Mouse (Mus musculus) thymus, postnatal 0 days (tissue): Measurements from ENCODE around the gene Spock1. TPM values are rescaled to one million over a fixed set of nuclear protein-coding genes. Genes with fewer than 3 reads are reported as not detected.

Experiments used
- DNase-seq: peaks from one replicate; pipeline ENCODE4 v3.0.0-alpha.2; 2015; ENCODE audit warnings: low spot score
- polyA plus RNA-seq: library from polyadenylated mRNA; unstranded; fragments of >200 nt; fragmentation: Nextera tagmentation; extraction: Ambion mirVana; gene quantifications from 2 replicates; pipeline ENCODE4 v1.2.1, GENCODE M21; 2015

Spock1 gene
- polyA plus RNA-seq, 1 experiment from 2014 or later, result 1.3 TPM

- DNase-seq, result no peak
Measured at GRCm38 (mm10) chr13:57733521-57733920, 174.6 kb downstream of the Spock1 start.

GRCm38 (mm10) chr13:57732251-57732650, 175.9 kb downstream of the Spock1 start:
- no peak for DNase-seq

- no peak for DNase-seq
Measured at GRCm38 (mm10) chr13:57727716-57728115, 180.4 kb downstream of the Spock1 start.

- no peak for DNase-seq
Measured at GRCm38 (mm10) chr13:57726654-57727053, 181.5 kb downstream of the Spock1 start.

- DNase-seq, result no peak
Measured at GRCm38 (mm10) chr13:57722329-57722936, 185.7 kb downstream of the Spock1 start.

- no peak for DNase-seq
Measured at GRCm38 (mm10) chr13:57721524-57722279, 186.4 kb downstream of the Spock1 start.

DNA sequence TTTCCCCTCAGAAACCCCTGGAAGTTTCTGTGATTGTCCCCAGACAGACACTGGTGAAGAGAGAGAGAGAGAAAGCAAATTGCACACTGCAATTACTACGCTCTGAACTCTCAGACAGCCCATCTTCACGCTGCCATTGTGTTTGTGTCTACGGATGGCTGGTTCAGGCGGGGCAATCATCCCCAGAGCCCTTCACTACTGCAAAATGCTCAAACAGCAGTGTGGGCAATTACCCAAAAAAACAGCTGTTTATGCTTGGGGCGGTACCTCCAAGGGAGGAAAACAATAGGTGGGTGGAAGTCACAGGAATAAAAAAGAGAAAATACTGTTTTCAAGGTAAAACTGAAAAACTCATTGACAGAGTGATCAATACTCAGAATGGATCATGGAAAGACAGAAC, 190.0 kb downstream of the Spock1 start:
- DNase-seq, result no peak

- DNase-seq, result no peak
Measured at GRCm38 (mm10) chr13:57712910-57713309, 195.2 kb downstream of the Spock1 start.

DNA sequence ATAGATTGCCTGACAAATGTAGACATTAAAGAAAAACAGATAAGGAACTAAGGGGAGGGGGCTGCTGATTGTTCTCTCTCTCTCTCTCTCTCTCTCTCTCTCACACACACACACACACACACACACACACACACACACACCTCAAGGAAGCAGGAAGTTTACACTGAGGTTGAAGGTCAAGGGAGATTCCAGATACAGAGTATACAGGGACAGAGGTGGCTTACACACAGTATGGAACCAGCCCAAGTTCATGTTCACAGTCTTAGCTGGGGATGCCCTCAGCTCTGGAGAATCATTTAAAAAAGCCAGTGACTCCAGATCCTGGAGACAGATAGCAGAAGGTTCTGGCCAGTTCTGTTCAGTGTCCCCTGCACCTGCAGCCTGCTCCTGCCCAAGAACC, 199.7 kb downstream of the Spock1 start:
- no peak for DNase-seq

GRCm38 (mm10) chr13:57702966-57703365, 205.2 kb downstream of the Spock1 start:
- no peak for DNase-seq

GRCm38 (mm10) chr13:57696685-57697084, 211.4 kb downstream of the Spock1 start:
- no peak for DNase-seq

DNA sequence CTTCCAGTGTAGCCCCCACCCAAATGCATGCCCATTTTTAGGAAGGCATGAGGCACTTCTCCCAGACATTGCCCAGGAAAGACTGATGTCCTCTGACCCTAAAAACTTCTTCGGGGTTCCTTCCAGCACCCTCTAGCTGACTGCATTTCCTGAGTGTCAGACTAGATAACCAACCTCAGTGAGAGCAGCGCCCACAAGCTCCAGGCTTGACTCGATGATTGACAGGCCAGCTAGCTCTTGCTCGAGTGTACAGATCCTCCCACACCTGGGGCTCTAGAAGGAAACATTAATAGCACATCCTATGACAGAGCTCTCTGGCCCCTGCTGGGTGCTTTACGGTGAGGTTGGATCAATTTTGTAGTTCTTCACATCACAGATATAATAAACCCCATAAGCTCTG, 219.2 kb downstream of the Spock1 start:
- no peak for DNase-seq

DNA sequence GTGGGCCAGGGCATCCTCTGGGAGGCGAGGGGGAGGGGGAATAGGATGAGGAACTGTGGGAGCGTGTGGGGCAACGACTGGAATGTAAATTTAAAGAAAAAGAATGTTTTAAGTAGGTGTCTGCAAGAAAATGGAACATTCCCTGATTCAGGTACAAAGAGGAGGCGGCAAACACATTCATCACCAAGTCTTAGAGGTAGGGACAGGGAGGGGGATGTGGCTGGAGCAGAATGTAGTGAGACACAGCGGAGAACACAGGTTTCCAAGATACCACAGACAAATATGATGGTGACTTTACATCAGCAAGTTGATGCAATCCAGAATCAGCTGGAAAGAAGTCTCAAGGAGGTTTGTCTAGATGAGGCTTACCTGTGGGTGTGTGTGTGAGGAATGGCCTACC, 221.7 kb downstream of the Spock1 start:
- no peak for DNase-seq

DNA sequence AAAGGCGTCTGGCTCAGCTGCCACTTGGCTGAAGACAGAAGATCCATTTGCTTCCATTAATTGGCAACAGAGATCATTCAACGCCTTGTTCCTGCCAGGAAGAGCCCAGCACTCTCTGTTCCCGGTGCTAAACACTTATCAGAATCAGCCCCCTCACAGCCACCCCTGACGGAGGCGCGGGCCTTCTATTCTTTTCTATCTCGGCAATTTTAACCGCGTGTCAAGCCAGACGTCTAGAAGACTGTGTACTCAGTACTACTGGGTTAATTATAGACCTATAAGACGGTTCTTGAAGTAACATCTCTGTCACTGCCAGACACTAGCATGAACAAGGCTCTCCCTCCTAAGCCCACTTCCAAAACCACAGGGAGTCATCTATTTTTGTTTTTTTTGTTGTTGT, 222.9 kb downstream of the Spock1 start:
- DNase-seq, result no peak

GRCm38 (mm10) chr13:57679591-57679990, 228.5 kb downstream of the Spock1 start:
- no peak for DNase-seq

- no peak for DNase-seq
Measured at GRCm38 (mm10) chr13:57676820-57677219, 231.3 kb downstream of the Spock1 start.

- no peak for DNase-seq
Measured at GRCm38 (mm10) chr13:57673399-57673798, 234.7 kb downstream of the Spock1 start.

- DNase-seq, result no peak
Measured at GRCm38 (mm10) chr13:57672762-57673161, 235.4 kb downstream of the Spock1 start.

GRCm38 (mm10) chr13:57671919-57672318, 236.2 kb downstream of the Spock1 start:
- no peak for DNase-seq

- DNase-seq, result no peak
Measured at GRCm38 (mm10) chr13:57671322-57671721, 236.8 kb downstream of the Spock1 start.

GRCm38 (mm10) chr13:57667621-57668020, 240.5 kb downstream of the Spock1 start:
- DNase-seq, result no peak

DNA sequence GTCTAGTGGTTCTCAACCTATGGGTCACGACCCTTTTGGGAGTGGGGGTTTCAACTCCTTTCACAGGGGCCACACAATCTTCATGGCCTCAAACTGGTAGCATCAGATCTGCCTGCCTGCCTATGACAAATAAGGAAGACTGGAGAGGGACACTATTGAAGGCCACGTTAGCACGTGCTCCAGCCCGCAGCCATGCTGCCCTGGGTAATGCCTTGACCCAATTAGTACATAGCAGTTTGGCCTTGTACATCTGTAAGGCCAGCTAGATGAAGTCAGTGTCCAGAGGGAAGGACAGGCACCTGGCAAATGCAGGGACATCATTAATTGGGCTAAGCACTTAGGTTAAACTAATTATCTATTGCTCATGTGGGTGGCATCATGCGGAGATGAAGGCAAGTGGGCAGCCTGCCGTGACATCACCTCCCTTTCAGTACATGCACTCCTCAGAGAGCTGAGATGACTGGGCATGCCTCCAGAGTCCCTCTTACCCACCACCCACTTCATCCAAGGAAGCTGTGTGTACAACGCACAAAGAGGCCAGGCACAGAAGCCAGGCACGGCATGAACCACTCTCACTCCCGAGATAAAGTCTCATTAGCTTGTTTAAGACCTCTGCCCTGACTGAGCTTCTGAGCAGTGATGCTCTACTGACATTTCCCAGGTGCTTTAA, 241.8 kb downstream of the Spock1 start:
- no peak for DNase-seq

DNA sequence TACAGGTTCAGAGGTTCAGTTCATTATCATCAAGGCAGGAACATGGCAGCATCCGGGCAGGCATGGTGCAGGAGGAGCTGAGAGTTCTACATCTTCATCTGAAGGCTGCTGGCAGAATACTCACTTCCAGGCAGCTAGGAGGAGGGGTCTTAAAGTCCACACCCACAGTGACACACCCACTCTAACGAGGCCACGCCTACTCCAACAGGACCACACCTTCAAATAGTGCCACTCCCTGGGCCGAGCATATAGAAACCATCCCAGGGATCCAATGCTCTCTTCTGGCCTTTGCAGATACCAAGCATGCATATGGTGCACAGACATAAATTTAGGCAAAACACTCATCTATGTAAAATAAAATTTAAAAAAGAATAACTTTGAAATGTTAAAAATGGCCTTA, 245.6 kb downstream of the Spock1 start:
- DNase-seq, result no peak
